ENCODE assay signal across 8 mouse cellular contexts in genomic region chr7:126760956-126761355, GRCm38 (mm10). TPM values are rescaled to one million over a fixed set of nuclear protein-coding genes. Genes with fewer than 3 reads are reported as not detected.
DNase-seq lines count a peak whose midpoint lies in the region; ATAC-seq and TF ChIP-seq lines count a peak whose summit lies in the region.

No protein-coding gene starts in this region.

- no peaks in the 10 kb centered on the region for H3K9me3 ChIP-seq in heart, embryonic 13.5 days
- no peaks in the 10 kb centered on the region for H3K9me3 ChIP-seq in forebrain, postnatal 0 days (ENCODE audit: low read length)
- H3K9me3 ChIP-seq in liver, postnatal 0 days (ENCODE audit: low read length) = no peaks in the 10 kb centered on the region

- H3K4me2 ChIP-seq in heart, embryonic 13.5 days = peak overlapping the region; percentile 92
- peak overlapping the region; percentile 62 for H3K4me2 ChIP-seq in forebrain, postnatal 0 days (ENCODE audit: low read depth)
- peak overlapping the region; percentile 99 for H3K4me2 ChIP-seq in liver, postnatal 0 days (ENCODE audit: low read depth, low read length)

- no peak for TF ChIP-seq EP300 in liver, postnatal 0 days (IDR thresholded peaks at IDR 0.05; ENCODE audit: low read depth)

- DNase-seq in heart, postnatal 36 days = no peak
- DNase-seq in adrenal gland, postnatal 10 days = peak; percentile 55
- DNase-seq in forebrain, postnatal 0 days = no peak
- no peak for DNase-seq in liver, postnatal 0 days
- no peak for DNase-seq in frontal cortex, postnatal 36 days (ENCODE audit: low spot score in 2 of 2)
- no peak for DNase-seq in right cerebral cortex, postnatal 14 days

- H3K4me3 ChIP-seq in heart, embryonic 13.5 days = peak overlapping the region; percentile 92
- peak overlapping the region; percentile 82 for H3K4me3 ChIP-seq in forebrain, postnatal 0 days (ENCODE audit: low read depth, low read length)
- H3K4me3 ChIP-seq in liver, postnatal 0 days (ENCODE audit: low read depth, low read length) = 0 out of 2 replicates have a peak overlapping the region, but pooled peaks have one; percentile 93

- 57% methylated on average over 4 of the region's 4 CpGs for WGBS in heart, embryonic 13.5 days
- 56% methylated on average over 4 of the region's 4 CpGs for WGBS in forebrain, postnatal 0 days
- 39% methylated on average over 4 of the region's 4 CpGs for WGBS in liver, postnatal 0 days (ENCODE audit: insufficient replicate concordance)

- peak overlapping the region; percentile 98 for H3K9ac ChIP-seq in heart, embryonic 13.5 days
- H3K9ac ChIP-seq in forebrain, postnatal 0 days = no peak overlapping the region
- no peak overlapping the region for H3K9ac ChIP-seq in liver, postnatal 0 days (replicated peaks)

- no peak for ATAC-seq in heart, embryonic 13.5 days (ENCODE audit: extremely low read depth, insufficient number of reproducible peaks, low FRiP score, low TSS enrichment)
- ATAC-seq in forebrain, postnatal 0 days = no peak
- ATAC-seq in liver, postnatal 0 days = no peak
- no peak for ATAC-seq in frontal cortex, adult (ENCODE audit: low TSS enrichment)

- no peaks in the 10 kb centered on the region for H3K27me3 ChIP-seq in heart, embryonic 13.5 days (replicated peaks)
- no peaks in the 10 kb centered on the region for H3K27me3 ChIP-seq in forebrain, postnatal 0 days (ENCODE audit: insufficient read depth, low read length)
- H3K27me3 ChIP-seq in liver, postnatal 0 days (ENCODE audit: insufficient read depth, low read length) = no peaks in the 10 kb centered on the region

- intact Hi-C loops in heart, postnatal 36 days (cut with DNase I) = no loop called here

- peaks cover 35% of the 10 kb centered on the region for H3K4me1 ChIP-seq in heart, embryonic 13.5 days
- H3K4me1 ChIP-seq in forebrain, postnatal 0 days (ENCODE audit: insufficient read depth) = peaks cover 23% of the 10 kb centered on the region
- H3K4me1 ChIP-seq in liver, postnatal 0 days (ENCODE audit: insufficient read depth) = peaks cover 38% of the 10 kb centered on the region

- no peak for TF ChIP-seq CTCF in forebrain, postnatal 0 days (IDR thresholded peaks at IDR 0.05; ENCODE audit: low read depth)
- no peak for TF ChIP-seq CTCF in liver, postnatal 0 days (IDR thresholded peaks at IDR 0.05; ENCODE audit: low read depth)

- peak overlapping the region; percentile 94 for H3K27ac ChIP-seq in heart, embryonic 13.5 days (replicated peaks)
- H3K27ac ChIP-seq in forebrain, postnatal 0 days (ENCODE audit: low read depth, low read length) = peak overlapping the region; percentile 50; the same call in 1 of the 2 replicates
- H3K27ac ChIP-seq in liver, postnatal 0 days (ENCODE audit: low read depth) = peak overlapping the region; percentile 45; the same call in 1 of the 2 replicates

- peaks cover 42% of the 10 kb centered on the region for H3K36me3 ChIP-seq in heart, embryonic 13.5 days
- peaks cover 29% of the 10 kb centered on the region for H3K36me3 ChIP-seq in forebrain, postnatal 0 days (ENCODE audit: insufficient read depth)
- H3K36me3 ChIP-seq in liver, postnatal 0 days (replicated peaks; ENCODE audit: insufficient read depth, low read length) = peaks cover 25% of the 10 kb centered on the region

RNA-seq across cellular contexts. Expression of gene Mapk3, which starts 1.6 kb away (rescaled TPM):
- polyA plus RNA-seq in heart, embryonic 13.5 days (2015; fragmentation: Nextera tagmentation; extraction: Ambion mirVana) = 57.5 and 65.5 TPM in 2 replicates
- total RNA-seq in heart, postnatal 36 days (2021) = 10 to 100 TPM; 61.0 to 62.2 TPM
- 100 to 1,000 TPM; 125 to 158 TPM for total RNA-seq in adrenal gland, postnatal 10 days (2021)
- 108 and 131 TPM in 2 replicates for total RNA-seq in forebrain, postnatal 0 days (2014; rRNA removed)
- 118 and 133 TPM in 2 replicates for polyA plus RNA-seq in forebrain, postnatal 0 days (2015; fragmentation: Nextera tagmentation; extraction: Ambion mirVana)
- polyA plus RNA-seq in liver, postnatal 0 days (2015; fragmentation: Nextera tagmentation; extraction: Ambion mirVana) = 20.3 and 21.0 TPM in 2 replicates

RNA-seq across cellular contexts. Expression of gene Gdpd3, which starts 5.2 kb away (rescaled TPM):
- 1.2 and 1.4 TPM in 2 replicates for polyA plus RNA-seq in heart, embryonic 13.5 days (2015; fragmentation: Nextera tagmentation; extraction: Ambion mirVana)
- 1 to 10 TPM; 1.6 TPM for total RNA-seq in heart, postnatal 36 days (2021)
- 1 to 10 TPM; 3.4 to 8.6 TPM for total RNA-seq in adrenal gland, postnatal 10 days (2021)
- total RNA-seq in forebrain, postnatal 0 days (2014; rRNA removed) = 1.2 and 2.5 TPM in 2 replicates
- polyA plus RNA-seq in forebrain, postnatal 0 days (2015; fragmentation: Nextera tagmentation; extraction: Ambion mirVana) = 0.93 and 0.97 TPM in 2 replicates
- polyA plus RNA-seq in liver, postnatal 0 days (2015; fragmentation: Nextera tagmentation; extraction: Ambion mirVana) = 0.77 and 1.6 TPM in 2 replicates

RNA-seq across cellular contexts. Expression of gene Ypel3, which starts 15.8 kb away (rescaled TPM):
- 79.1 and 86.2 TPM in 2 replicates for polyA plus RNA-seq in heart, embryonic 13.5 days (2015; fragmentation: Nextera tagmentation; extraction: Ambion mirVana)
- total RNA-seq in heart, postnatal 36 days (2021) = 100 to 1,000 TPM in 1 of 2 experiments, 10 to 100 TPM in 1; 91.4 to 110 TPM
- 100 to 1,000 TPM; 140 to 147 TPM for total RNA-seq in adrenal gland, postnatal 10 days (2021)
- 162 and 237 TPM in 2 replicates for total RNA-seq in forebrain, postnatal 0 days (2014; rRNA removed)
- polyA plus RNA-seq in forebrain, postnatal 0 days (2015; fragmentation: Nextera tagmentation; extraction: Ambion mirVana) = 223 and 250 TPM in 2 replicates
- polyA plus RNA-seq in liver, postnatal 0 days (2015; fragmentation: Nextera tagmentation; extraction: Ambion mirVana) = 65.0 and 74.7 TPM in 2 replicates

RNA-seq across cellular contexts. Expression of gene Tbx6, which starts 20.3 kb away (rescaled TPM):
- polyA plus RNA-seq in heart, embryonic 13.5 days (2015; fragmentation: Nextera tagmentation; extraction: Ambion mirVana) = 0.32 and 0.33 TPM in 2 replicates
- total RNA-seq in heart, postnatal 36 days (2021) = under 1 TPM; 0.24 to 0.44 TPM
- total RNA-seq in adrenal gland, postnatal 10 days (2021) = 1 to 10 TPM in 1 of 2 experiments, under 1 TPM in 1; 0.60 to 1.2 TPM
- 0.31 and 0.38 TPM in 2 replicates for total RNA-seq in forebrain, postnatal 0 days (2014; rRNA removed)
- 0.10 and 0.11 TPM in 2 replicates for polyA plus RNA-seq in forebrain, postnatal 0 days (2015; fragmentation: Nextera tagmentation; extraction: Ambion mirVana)
- polyA plus RNA-seq in liver, postnatal 0 days (2015; fragmentation: Nextera tagmentation; extraction: Ambion mirVana) = 0.14 and 0.29 TPM in 2 replicates

RNA-seq across cellular contexts. Expression of gene Ppp4c, which starts 31.3 kb away (rescaled TPM):
- polyA plus RNA-seq in heart, embryonic 13.5 days (2015; fragmentation: Nextera tagmentation; extraction: Ambion mirVana) = 151 and 166 TPM in 2 replicates
- total RNA-seq in heart, postnatal 36 days (2021) = 10 to 100 TPM; 36.1 to 36.5 TPM
- total RNA-seq in adrenal gland, postnatal 10 days (2021) = 100 to 1,000 TPM; 103 to 107 TPM
- 114 and 119 TPM in 2 replicates for total RNA-seq in forebrain, postnatal 0 days (2014; rRNA removed)
- polyA plus RNA-seq in forebrain, postnatal 0 days (2015; fragmentation: Nextera tagmentation; extraction: Ambion mirVana) = 161 and 172 TPM in 2 replicates
- 69.9 and 72.1 TPM in 2 replicates for polyA plus RNA-seq in liver, postnatal 0 days (2015; fragmentation: Nextera tagmentation; extraction: Ambion mirVana)
